Mouse (Mus musculus) stomach, embryonic 15.5 days (tissue): ENCODE data around the gene A430078G23Rik. TPM values are rescaled to one million over a fixed set of nuclear protein-coding genes. Genes with fewer than 3 reads are reported as not detected.

Source experiments
- polyA plus RNA-seq: library from polyadenylated mRNA; unstranded; fragments of >200 nt; fragmentation: Nextera tagmentation; extraction: Ambion mirVana; gene quantifications from 2 replicates; pipeline ENCODE4 v1.2.1, GENCODE M21; 2015

A430078G23Rik gene
- polyA plus RNA-seq, 1 experiment from 2014 or later: 0.71 TPM

Other genes with a start within 250 kb of the A430078G23Rik start
- gene Insr, start 73.8 kb upstream of the A430078G23Rik start, polyA plus RNA-seq: 37.9 and 40.2 TPM in 2 replicates
- gene Arhgef18, start 39.6 kb downstream of the A430078G23Rik start, polyA plus RNA-seq: 9.0 and 10.2 TPM in 2 replicates
- gene Pex11g, start 114.3 kb downstream of the A430078G23Rik start, polyA plus RNA-seq: 10.7 and 10.8 TPM in 2 replicates
- not detected in 2 replicates for gene Tex45, start 117.4 kb downstream of the A430078G23Rik start, polyA plus RNA-seq
- gene Zfp358, start 139.7 kb downstream of the A430078G23Rik start, polyA plus RNA-seq: 34.5 and 38.6 TPM in 2 replicates
- 47.7 and 48.5 TPM in 2 replicates for gene Mcoln1, start 147.0 kb downstream of the A430078G23Rik start, polyA plus RNA-seq
- gene Pnpla6, start 162.0 kb downstream of the A430078G23Rik start, polyA plus RNA-seq: 27.9 and 35.5 TPM in 2 replicates
- gene C330021F23Rik, start 214.6 kb downstream of the A430078G23Rik start, polyA plus RNA-seq: 1.8 and 2.7 TPM in 2 replicates
- 16.7 and 17.2 TPM in 2 replicates for gene Camsap3, start 233.9 kb downstream of the A430078G23Rik start, polyA plus RNA-seq